ENCODE assay signal across 9 mouse cellular contexts in the genomic region with DNA sequence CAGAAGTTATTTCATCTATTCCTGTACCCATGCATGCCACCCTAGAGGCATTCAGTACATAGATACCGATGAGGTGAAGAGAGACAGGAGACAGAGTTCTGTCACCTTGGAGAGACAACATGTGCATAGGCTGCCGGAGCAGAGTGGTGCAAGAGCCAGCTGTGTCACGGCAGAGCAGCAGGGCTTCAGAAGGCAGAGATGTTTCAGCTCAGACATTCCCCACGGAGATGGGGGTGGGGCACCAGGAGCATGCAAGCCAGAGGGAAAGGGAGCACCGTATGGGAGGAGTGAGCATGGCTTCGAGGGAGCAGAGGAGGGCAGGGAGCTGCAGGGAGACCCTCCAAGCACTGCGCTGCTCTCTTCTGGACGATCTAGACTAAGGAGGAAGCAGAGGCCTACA. TPM values are rescaled to one million over a fixed set of nuclear protein-coding genes. Genes with fewer than 3 reads are reported as not detected.
DNase-seq lines count a peak whose midpoint lies in the region; ATAC-seq and TF ChIP-seq lines count a peak whose summit lies in the region.
"Had no signal": no experiment of that assay in that cellular context is flagged by ENCODE, and none has a peak within 500 bp of the region (broad histone marks: within the 10 kb centered on the region; RNA-seq: fewer than 3 reads in every experiment).

No protein-coding gene starts in this region.

- H3K9me3 ChIP-seq in limb, embryonic 12.5 days, result no peaks in the 10 kb centered on the region
- H3K9me3 ChIP-seq in limb, embryonic 10.5 days (replicated peaks), result no peaks in the 10 kb centered on the region
- H3K9me3 ChIP-seq in heart, embryonic 13.5 days, result no peaks in the 10 kb centered on the region
- H3K9me3 ChIP-seq in hindbrain, postnatal 0 days (ENCODE audit: low read length), result no peaks in the 10 kb centered on the region
- H3K9me3 ChIP-seq: liver, embryonic 15.5 days had no signal

- no peak overlapping the region for H3K4me2 ChIP-seq in limb, embryonic 12.5 days
- peak overlapping the region; percentile 18; the same call in 1 of the 2 replicates for H3K4me2 ChIP-seq in heart, embryonic 13.5 days
- no peak overlapping the region for H3K4me2 ChIP-seq in hindbrain, postnatal 0 days (ENCODE audit: low read depth, low read length)
- H3K4me2 ChIP-seq: liver, embryonic 15.5 days had no signal

- no peaks in the 10 kb centered on the region for H3K36me3 ChIP-seq in limb, embryonic 12.5 days
- H3K36me3 ChIP-seq in limb, embryonic 10.5 days, result no peaks in the 10 kb centered on the region
- H3K36me3 ChIP-seq in heart, embryonic 13.5 days, result no peaks in the 10 kb centered on the region
- no peaks in the 10 kb centered on the region for H3K36me3 ChIP-seq in hindbrain, postnatal 0 days (ENCODE audit: insufficient read depth, low read length)
- H3K36me3 ChIP-seq in thymus, adult 2 months (ENCODE audit: control insufficient read depth, insufficient read depth, low read length), result no peaks in the 10 kb centered on the region
- H3K36me3 ChIP-seq: liver, embryonic 15.5 days had no signal

- no peak overlapping the region for H3K4me3 ChIP-seq in limb, embryonic 12.5 days (replicated peaks)
- no peak overlapping the region for H3K4me3 ChIP-seq in limb, embryonic 10.5 days
- no peak overlapping the region for H3K4me3 ChIP-seq in heart, embryonic 13.5 days
- H3K4me3 ChIP-seq in hindbrain, postnatal 0 days (ENCODE audit: low read length), result no peak overlapping the region
- no peak overlapping the region for H3K4me3 ChIP-seq in thymus, adult 2 months (ENCODE audit: control insufficient read depth, insufficient read depth, low read length)
- H3K4me3 ChIP-seq: liver, embryonic 15.5 days had no signal

- 0 out of 2 replicates have a peak overlapping the region, but pooled peaks have one; percentile 18 for H3K9ac ChIP-seq in limb, embryonic 12.5 days (replicated peaks)
- H3K9ac ChIP-seq in heart, embryonic 13.5 days, result 0 out of 2 replicates have a peak overlapping the region, but pooled peaks have one; percentile 1
- no peak overlapping the region for H3K9ac ChIP-seq in hindbrain, postnatal 0 days (replicated peaks; ENCODE audit: low read length)
- H3K9ac ChIP-seq: liver, embryonic 15.5 days had no signal

- H3K4me1 ChIP-seq in limb, embryonic 12.5 days (replicated peaks), result no peaks in the 10 kb centered on the region
- peaks cover 3% of the 10 kb centered on the region; the same call in 1 of the 2 replicates for H3K4me1 ChIP-seq in limb, embryonic 10.5 days
- peaks cover 63% of the 10 kb centered on the region for H3K4me1 ChIP-seq in heart, embryonic 13.5 days
- peaks cover 7% of the 10 kb centered on the region; the same call in 1 of the 2 replicates for H3K4me1 ChIP-seq in hindbrain, postnatal 0 days (ENCODE audit: insufficient read depth, low read length)
- no peaks in the 10 kb centered on the region for H3K4me1 ChIP-seq in thymus, adult 2 months (replicated peaks; ENCODE audit: control insufficient read depth, insufficient read depth, low read length)
- H3K4me1 ChIP-seq: liver, embryonic 15.5 days had no signal

- no peak for DNase-seq in limb, embryonic 10.5 days (ENCODE audit: low spot score)
- peak; percentile 44 for DNase-seq in heart, adult 8-10 months (ENCODE audit: low spot score)
- DNase-seq in hindbrain, postnatal 0 days (ENCODE audit: low spot score), result peak; percentile 32
- DNase-seq in cerebellum, adult 11-12 months, result no peak
- DNase-seq in thymus, adult 2 months, result no peak
- DNase-seq: kidney, postnatal 14 days had no signal

- ATAC-seq in limb, embryonic 12.5 days (ENCODE audit: insufficient number of reproducible peaks, insufficient read depth, low FRiP score, low TSS enrichment, low read depth), result no peak
- peak; percentile 55; the same call in 1 of the 2 replicates for ATAC-seq in heart, embryonic 13.5 days (ENCODE audit: extremely low read depth, insufficient number of reproducible peaks, low FRiP score, low TSS enrichment)
- ATAC-seq in hindbrain, postnatal 0 days, result peak; percentile 59; the same call in 1 of the 2 replicates

- TF ChIP-seq POLR2A in thymus, adult 2 months (IDR thresholded peaks at IDR 0.05; ENCODE audit: control insufficient read depth, extremely low read depth, insufficient read depth, low read length, poor library complexity), result no peak

- no peaks in the 10 kb centered on the region for H3K27me3 ChIP-seq in limb, embryonic 12.5 days
- no peaks in the 10 kb centered on the region for H3K27me3 ChIP-seq in limb, embryonic 10.5 days (ENCODE audit: low read depth, poor library complexity, severe bottlenecking)
- H3K27me3 ChIP-seq in heart, embryonic 13.5 days (replicated peaks), result no peaks in the 10 kb centered on the region
- no peaks in the 10 kb centered on the region for H3K27me3 ChIP-seq in hindbrain, postnatal 0 days (ENCODE audit: insufficient read depth, low read length)
- no peaks in the 10 kb centered on the region for H3K27me3 ChIP-seq in thymus, adult 2 months (ENCODE audit: control insufficient read depth, insufficient read depth, low read length)

- no peak for TF ChIP-seq CTCF in hindbrain, postnatal 0 days (IDR thresholded peaks at IDR 0.05; ENCODE audit: low read depth)
- TF ChIP-seq CTCF in thymus, adult 2 months (IDR thresholded peaks at IDR 0.05; ENCODE audit: borderline replicate concordance, control insufficient read depth, extremely low read depth, insufficient read depth, low read length, poor library complexity), result no peak

- WGBS in limb, embryonic 12.5 days, result 49% methylated on average over 8 of the region's 8 CpGs
- WGBS in limb, embryonic 10.5 days, result 58% methylated on average over 8 of the region's 8 CpGs
- WGBS in heart, embryonic 13.5 days, result 25% methylated on average over 8 of the region's 8 CpGs
- 38% methylated on average over 8 of the region's 8 CpGs for WGBS in hindbrain, postnatal 0 days
- 83% methylated on average over 8 of the region's 8 CpGs for WGBS in thymus, adult 2 months

- H3K27ac ChIP-seq in limb, embryonic 12.5 days, result no peak overlapping the region
- no peak overlapping the region for H3K27ac ChIP-seq in limb, embryonic 10.5 days
- H3K27ac ChIP-seq in heart, embryonic 13.5 days (replicated peaks), result peak overlapping the region; percentile 85
- H3K27ac ChIP-seq in hindbrain, postnatal 0 days, result no peak overlapping the region
- H3K27ac ChIP-seq in thymus, adult 2 months (ENCODE audit: control insufficient read depth, insufficient read depth, low read length), result no peak overlapping the region
- H3K27ac ChIP-seq: liver, embryonic 15.5 days had no signal

RNA-seq across cellular contexts. Expression of a gene that starts 18.2 kb away (rescaled TPM):
- polyA plus RNA-seq in limb, embryonic 12.5 days (2016; fragmentation: Nextera tagmentation; extraction: Ambion mirVana), result 8.8 and 10.0 TPM in 2 replicates
- polyA plus RNA-seq in limb, embryonic 10.5 days (2016; fragmentation: Nextera tagmentation; extraction: Ambion mirVana), result 4.8 and 8.4 TPM in 2 replicates
- 1 to 10 TPM; 5.6 to 8.2 (median 7.0) TPM for total RNA-seq in heart, adult 8-10 months (2022)
- 5.9 and 6.2 TPM in 2 replicates for polyA plus RNA-seq in heart, embryonic 13.5 days (2015; fragmentation: Nextera tagmentation; extraction: Ambion mirVana)
- 159 and 174 TPM in 2 replicates for total RNA-seq in hindbrain, postnatal 0 days (2014; rRNA removed)
- 26.1 and 29.0 TPM in 2 replicates for polyA plus RNA-seq in hindbrain, postnatal 0 days (2015; fragmentation: Nextera tagmentation; extraction: Ambion mirVana)
- 1.5 TPM in 2 replicates for polyA plus RNA-seq in thymus, adult 2 months (2012; rRNA removed)

Comparison
In these comparisons a context has a peak if more than half of its experiments do, and no peak if none do; other contexts are left out.
1. DNase-seq: peak in heart, adult 8-10 months (single experiment) and hindbrain, postnatal 0 days (single experiment); none in limb, embryonic 10.5 days (single experiment), cerebellum, adult 11-12 months (single experiment) and thymus, adult 2 months (single experiment).